Mouse (Mus musculus) urinary bladder, adult 18-20 months (tissue): ENCODE results near the gene Saa4.
"Not testable (repeated sequence)": the region's sequence is repeated elsewhere in the genome, so short reads cannot be mapped to it uniquely, and the experiment has no call there.

Source experiments
- DNase-seq, 2 experiments: peaks; one replicate each; pipeline ENCODE4 v3.0.0; 2022; ENCODE audit warnings: low spot score in 2 of 2, mixed read lengths in 2 of 2

Gene Saa4

GRCm38 (mm10) chr7:46716897-46717296 lies 15.5 kb downstream of the Saa4 start:
- no peak for DNase-seq

- DNase-seq, result no peak
Observed at GRCm38 (mm10) chr7:46715600-46715999, 16.8 kb downstream of the Saa4 start, which contains the start of gene Saa3. Saa3 (minus strand) TSS chr7:46715700.

- DNase-seq, result peak; percentile 25 to 32
Observed at GRCm38 (mm10) chr7:46714518-46714917, 17.9 kb downstream of the Saa4 start.

GRCm38 (mm10) chr7:46712250-46712649 lies 20.2 kb downstream of the Saa4 start:
- DNase-seq, result no peak

- DNase-seq, result peak; percentile 64 to 79
Observed at GRCm38 (mm10) chr7:46710390-46710844, 22.0 kb downstream of the Saa4 start, which contains the start of gene Saal1. Saal1 (minus strand) TSS chr7:46710680.

- no peak for DNase-seq
Observed at GRCm38 (mm10) chr7:46700521-46701025, 31.8 kb downstream of the Saa4 start.

GRCm38 (mm10) chr7:46696754-46697153 lies 35.6 kb downstream of the Saa4 start:
- no peak for DNase-seq

- no peak for DNase-seq
Observed at GRCm38 (mm10) chr7:46686827-46687226, 45.6 kb downstream of the Saa4 start.

GRCm38 (mm10) chr7:46680732-46681131 lies 51.7 kb downstream of the Saa4 start:
- DNase-seq, result no peak

- not testable (repeated sequence) for DNase-seq
Observed at GRCm38 (mm10) chr7:46679044-46679443, 53.4 kb downstream of the Saa4 start.

- no peak for DNase-seq
Observed at GRCm38 (mm10) chr7:46678417-46678816, 54.0 kb downstream of the Saa4 start.
